Mouse (Mus musculus) gastrocnemius, postnatal 36 days (tissue): ENCODE results near the gene 6030408B16Rik. TPM values are rescaled to one million over a fixed set of nuclear protein-coding genes. Genes with fewer than 3 reads are reported as not detected.

Source experiments
- DNase-seq, 2 experiments: peaks; one replicate each; pipeline ENCODE4 v3.0.0; 2022
- intact Hi-C: fragments of 180-260 bp; cut with DNase I; formaldehyde crosslinking; loops from one replicate; pipeline ENCODE4 v1.15.1; 2025
- long read RNA-seq, 2 experiments: library from polyadenylated mRNA; stranded (forward); transcript quantifications; one replicate each; pipeline ENCODE4 v2.0.0; 2021
- total RNA-seq, 2 experiments: library from RNA; stranded (reverse); gene quantifications; 2 replicates each; pipeline ENCODE4 v1.2.3; 2021

The 6030408B16Rik gene
- total RNA-seq: under 1 TPM; 0.23 to 0.44 TPM
- long read RNA-seq, experiment 1, partial matches to known transcripts: 0 of 2 reads
- long read RNA-seq, experiment 1, other reads (novel, unspliced or antisense): 1 of 2 reads
- long read RNA-seq, experiment 2: 0 reads

- DNase-seq: no peak
- intact Hi-C loops: no loop called here
Observed at GRCm38 (mm10) chr15:101293025-101293621, at the start of gene 6030408B16Rik. TSS of gene 6030408B16Rik (plus strand) at chr15:101293212.

- intact Hi-C loops: no loop called here
- DNase-seq: no peak
Observed at GRCm38 (mm10) chr15:101244012-101244411, 49.0 kb upstream of the 6030408B16Rik start.

GRCm38 (mm10) chr15:101246231-101247154 is 46.5 kb upstream of the 6030408B16Rik start:
- peak; percentile 91 to 96 for DNase-seq
- intact Hi-C loops: no loop called here

- DNase-seq: no peak
- intact Hi-C loops: no loop called here
Observed at GRCm38 (mm10) chr15:101247155-101247498, 45.9 kb upstream of the 6030408B16Rik start.

GRCm38 (mm10) chr15:101248029-101248710 is 44.8 kb upstream of the 6030408B16Rik start:
- intact Hi-C loops: no loop called here
- DNase-seq: peak; percentile 44 to 51

- intact Hi-C loops: no loop called here
- no peak for DNase-seq
Observed at GRCm38 (mm10) chr15:101250220-101250800, 42.7 kb upstream of the 6030408B16Rik start.

- intact Hi-C loops: no loop called here
- no peak for DNase-seq
Observed at GRCm38 (mm10) chr15:101251930-101252329, 41.1 kb upstream of the 6030408B16Rik start.

- intact Hi-C loops: no loop called here
- no peak for DNase-seq
Observed at GRCm38 (mm10) chr15:101252614-101253013, 40.4 kb upstream of the 6030408B16Rik start.

- DNase-seq: no peak
- intact Hi-C loops: no loop called here
Observed at GRCm38 (mm10) chr15:101253563-101253885, 39.5 kb upstream of the 6030408B16Rik start.

GRCm38 (mm10) chr15:101253886-101254795 is 38.9 kb upstream of the 6030408B16Rik start, which contains the start of gene Nr4a1:
TSS of gene Nr4a1 (plus strand) at chr15:101254269.
- intact Hi-C loops: no loop called here

GRCm38 (mm10) chr15:101255842-101256462 is 37.1 kb upstream of the 6030408B16Rik start:
- DNase-seq: no peak
- intact Hi-C loops: no loop called here

More at GRCm38 (mm10) chr15:101253886-101254795, 38.9 kb upstream of the 6030408B16Rik start, which contains the start of gene Nr4a1:
- peak; percentile 75 to 79 for DNase-seq

- intact Hi-C loops: no loop called here
- no peak for DNase-seq
Observed at GRCm38 (mm10) chr15:101256463-101257206, 36.4 kb upstream of the 6030408B16Rik start.

GRCm38 (mm10) chr15:101258420-101258819 is 34.6 kb upstream of the 6030408B16Rik start:
- DNase-seq: no peak

GRCm38 (mm10) chr15:101259922-101260321 is 33.1 kb upstream of the 6030408B16Rik start:
- no peak for DNase-seq
- intact Hi-C loops: no loop called here

More at GRCm38 (mm10) chr15:101258420-101258819, 34.6 kb upstream of the 6030408B16Rik start:
- intact Hi-C loops: no loop called here

GRCm38 (mm10) chr15:101260387-101260786 is 32.6 kb upstream of the 6030408B16Rik start:
- DNase-seq: peak; percentile 81 to 87
- intact Hi-C loops: no loop called here

- intact Hi-C loops: no loop called here
- DNase-seq: no peak
Observed at GRCm38 (mm10) chr15:101260874-101261622, 32.0 kb upstream of the 6030408B16Rik start.

- intact Hi-C loops: no loop called here
- peak in 1 of 2 experiments; percentile 18 for DNase-seq
Observed at GRCm38 (mm10) chr15:101262502-101262901, 30.5 kb upstream of the 6030408B16Rik start.
